Mouse (Mus musculus): ENCODE measurements at regions not wholly inside any gene's neighbourhood (a gene's known extent, or its start where the extent isn't known, plus 50 kb on each side); places are given as distances from the start of the nearest gene placed in this dataset.
A peak's percentile ranks its signal among the peaks of the same experiment; 100 is the strongest.

DNA sequence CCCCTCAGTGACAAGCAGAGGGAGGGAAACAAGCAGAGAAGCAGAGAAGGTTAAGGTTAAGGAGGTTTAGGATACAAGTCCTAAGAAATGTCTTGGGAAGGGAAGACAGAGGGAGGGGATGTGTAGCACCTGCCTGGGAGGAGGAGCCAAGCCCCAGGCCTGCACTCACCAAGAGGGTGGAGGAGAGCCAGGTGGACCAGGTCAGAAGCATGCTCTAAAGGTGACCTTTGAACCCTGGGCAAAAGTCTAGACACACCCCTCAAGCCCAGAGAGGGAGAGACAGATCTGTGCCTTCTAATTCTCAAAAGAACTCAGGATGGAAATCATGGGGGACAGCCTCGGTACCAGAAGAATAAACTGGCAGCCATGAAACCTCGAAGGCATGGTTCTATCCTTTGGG, 54.4 kb upstream of the Calm2 start:
- DNase-seq (ENCODE audit: low read depth, low spot score), result no peak

DNA sequence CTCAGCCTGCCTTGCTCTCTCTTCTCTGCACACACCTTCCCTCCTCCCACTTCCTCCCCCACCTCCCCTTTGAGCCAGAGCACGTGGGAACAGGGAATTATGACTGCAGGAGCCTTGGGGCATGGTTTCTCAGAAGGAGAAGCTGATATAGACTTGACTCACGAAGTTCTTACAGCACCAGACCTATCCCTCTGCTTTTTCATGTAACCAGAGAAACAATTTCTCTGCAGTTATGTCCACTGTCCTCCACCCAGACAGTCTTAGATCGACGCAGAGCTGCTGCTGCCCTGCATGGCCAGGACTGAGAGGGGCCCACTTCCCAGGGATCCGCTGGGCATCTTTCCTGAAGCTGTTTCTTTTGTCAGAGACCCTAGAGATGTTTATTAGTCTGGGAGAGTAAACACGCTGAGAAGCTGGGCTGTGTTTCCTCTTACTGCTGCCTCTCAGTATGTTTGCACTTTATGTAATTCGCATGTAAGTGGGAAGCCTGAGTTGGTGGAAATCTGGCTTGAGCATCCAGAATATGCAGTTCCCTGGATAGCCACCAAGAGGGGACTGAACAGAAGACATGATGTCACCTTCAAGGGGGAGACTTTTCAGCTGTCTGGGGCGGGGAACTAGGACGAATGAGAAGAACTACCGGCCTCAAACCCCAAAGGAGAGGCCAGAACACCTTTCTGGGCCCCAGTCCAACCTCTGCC, 55.1 kb upstream of the Calm2 start:
- no peak for DNase-seq (ENCODE audit: low read depth, low spot score)

DNA sequence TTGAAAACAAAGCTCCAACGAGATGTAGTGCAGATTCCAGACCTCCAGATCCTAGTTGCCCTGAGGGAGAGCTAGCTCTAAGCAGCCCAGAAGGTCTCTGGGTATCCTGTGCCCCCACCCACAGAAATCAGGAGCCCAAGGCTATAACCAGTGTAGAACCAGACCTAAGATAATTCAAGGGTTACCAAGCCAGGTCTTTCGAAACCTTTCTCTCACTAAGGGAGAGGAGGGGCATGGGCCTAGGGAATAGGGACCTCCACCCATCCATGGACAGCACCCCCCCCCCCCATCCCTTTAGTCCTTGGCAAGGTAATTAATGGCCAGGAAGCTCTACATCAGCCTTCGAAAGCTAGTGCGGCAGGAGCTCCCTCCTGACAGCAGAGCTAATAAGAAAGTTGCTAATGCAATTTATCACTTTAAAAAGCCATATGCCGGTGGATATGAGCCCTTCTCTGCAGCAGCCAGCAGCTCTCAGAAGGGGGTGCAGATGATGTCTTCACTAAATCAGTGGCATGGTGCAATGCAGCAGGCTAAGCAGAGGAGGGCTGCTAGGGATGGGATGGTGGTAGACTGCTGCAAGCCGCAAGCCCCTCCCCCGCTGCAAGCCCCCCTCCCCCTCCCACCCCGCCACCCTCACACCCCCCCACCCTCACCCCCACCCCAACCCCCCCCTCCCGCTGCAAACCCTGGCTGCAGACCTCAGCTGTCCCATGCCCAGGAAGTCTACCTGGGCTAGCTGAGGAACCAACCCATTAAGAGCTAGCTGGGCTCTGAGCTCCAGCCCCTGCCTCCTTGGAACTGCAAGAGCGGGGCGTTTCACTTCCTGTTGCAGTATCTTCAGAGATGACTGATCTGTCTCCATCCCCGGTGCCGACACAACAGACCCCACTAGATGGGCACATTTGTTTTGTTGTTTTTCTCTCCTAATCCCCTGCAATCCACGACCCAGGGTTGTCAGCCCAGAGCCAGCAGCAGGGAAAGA, 55.9 kb upstream of the Calm2 start:
- peak; percentile 69 for DNase-seq (ENCODE audit: low read depth, low spot score)

DNA sequence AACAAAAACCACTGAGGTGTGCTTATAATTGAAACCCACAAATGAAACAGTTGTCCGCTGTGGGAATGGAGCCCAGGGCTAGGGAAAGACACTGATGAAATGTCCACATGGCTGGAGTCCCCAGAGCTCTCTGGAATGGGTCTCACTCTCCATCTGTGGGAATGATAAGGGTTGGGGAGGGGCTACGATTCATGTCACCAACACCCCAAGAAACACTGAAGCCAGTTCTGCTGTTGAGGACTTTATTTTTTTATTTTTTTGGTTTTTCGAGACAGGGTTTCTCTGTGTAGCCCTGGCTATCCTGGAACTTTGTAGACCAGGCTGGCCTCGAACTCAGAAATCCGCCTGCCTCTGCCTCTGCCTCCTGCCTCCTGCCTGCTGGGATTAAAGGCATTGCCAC, 56.8 kb upstream of the Calm2 start:
- DNase-seq (ENCODE audit: low read depth, low spot score), result no peak

DNA sequence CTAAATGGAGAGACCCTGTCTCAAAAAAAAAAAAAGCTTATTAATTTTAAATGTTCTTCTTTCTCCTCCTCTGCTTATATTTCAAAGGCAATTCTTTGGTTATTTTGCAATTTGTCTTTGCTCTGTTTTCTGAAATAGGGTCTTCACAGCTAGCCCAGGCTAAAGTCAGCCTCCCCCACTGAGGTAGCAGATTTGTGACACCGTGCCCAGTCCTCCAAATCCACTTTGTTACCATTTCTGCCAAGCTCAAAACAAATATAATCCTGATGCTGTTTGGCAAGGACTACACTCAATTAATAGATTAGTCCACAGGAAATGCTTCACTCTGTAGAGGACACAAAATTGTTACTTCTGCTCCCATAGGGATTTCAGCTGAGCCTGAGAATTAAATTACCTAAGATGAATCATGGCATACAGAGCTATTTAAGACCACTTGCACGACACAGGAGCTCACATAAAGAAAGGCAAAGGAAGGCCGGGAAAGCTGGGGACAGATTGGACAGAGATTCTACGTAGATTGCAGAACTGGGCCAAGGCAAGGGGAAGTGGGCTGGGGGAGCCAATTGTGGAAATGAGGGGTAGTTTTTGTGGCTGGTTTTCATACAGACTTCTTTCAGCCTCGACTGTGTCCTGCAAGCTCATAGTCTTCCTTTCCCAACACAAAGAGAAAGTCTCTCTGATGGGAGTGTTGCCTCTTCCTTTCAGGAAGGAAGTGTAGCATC, 58.4 kb upstream of the Calm2 start:
- DNase-seq (ENCODE audit: low read depth, low spot score), result no peak

DNA sequence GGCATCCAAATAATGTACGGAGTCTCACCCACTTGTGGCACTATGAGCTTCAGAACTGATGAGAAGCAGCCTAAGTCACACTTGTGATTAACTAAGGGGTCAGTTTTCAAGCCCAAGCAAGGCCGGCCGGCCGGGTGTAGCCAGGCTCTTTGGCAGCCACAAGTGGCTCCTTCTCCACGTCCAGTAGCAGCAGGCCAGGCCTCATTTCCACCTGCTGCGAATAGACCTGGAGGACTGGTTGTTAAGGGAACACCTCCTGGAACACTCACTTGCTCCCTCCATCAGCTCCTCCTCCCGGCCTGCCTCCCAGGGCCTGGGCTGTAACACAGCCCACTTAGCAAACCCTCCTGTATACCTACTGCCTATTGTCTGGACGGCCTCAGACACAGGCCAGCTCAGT, 61.1 kb upstream of the Calm2 start:
- no peak for DNase-seq (ENCODE audit: low read depth, low spot score)

DNA sequence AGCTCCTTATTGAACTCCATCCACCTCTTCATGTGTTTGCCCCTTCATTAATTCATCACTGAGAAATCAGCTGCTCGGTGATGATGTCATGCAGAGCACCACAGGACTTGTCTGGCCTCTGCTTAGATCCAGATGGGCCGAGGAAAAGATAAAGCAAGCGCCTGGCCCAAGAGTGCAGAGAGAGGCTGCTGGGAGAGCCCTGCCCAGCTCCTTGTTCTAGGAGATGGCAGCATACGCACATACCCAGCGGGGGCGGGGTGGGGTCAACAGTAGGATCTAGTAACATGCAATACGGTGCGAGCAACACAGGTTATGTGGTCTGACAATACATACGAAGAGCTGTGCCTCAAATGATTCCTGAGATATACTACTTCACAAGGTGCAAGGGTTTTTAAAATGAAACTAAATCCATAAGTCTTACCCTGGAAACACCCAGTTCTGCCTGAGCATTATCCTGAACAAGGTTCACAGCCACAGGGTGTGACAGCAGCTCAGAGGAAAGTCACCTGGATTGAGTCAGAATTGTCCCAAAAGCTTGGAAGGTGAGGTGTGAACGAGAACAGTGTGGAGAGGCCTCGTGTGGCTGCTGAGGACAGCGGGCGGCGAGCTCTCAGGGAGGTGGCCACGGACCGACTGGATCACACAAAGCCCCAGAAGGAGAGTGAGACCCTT, 62.0 kb upstream of the Calm2 start:
- DNase-seq (ENCODE audit: low read depth, low spot score), result no peak

DNA sequence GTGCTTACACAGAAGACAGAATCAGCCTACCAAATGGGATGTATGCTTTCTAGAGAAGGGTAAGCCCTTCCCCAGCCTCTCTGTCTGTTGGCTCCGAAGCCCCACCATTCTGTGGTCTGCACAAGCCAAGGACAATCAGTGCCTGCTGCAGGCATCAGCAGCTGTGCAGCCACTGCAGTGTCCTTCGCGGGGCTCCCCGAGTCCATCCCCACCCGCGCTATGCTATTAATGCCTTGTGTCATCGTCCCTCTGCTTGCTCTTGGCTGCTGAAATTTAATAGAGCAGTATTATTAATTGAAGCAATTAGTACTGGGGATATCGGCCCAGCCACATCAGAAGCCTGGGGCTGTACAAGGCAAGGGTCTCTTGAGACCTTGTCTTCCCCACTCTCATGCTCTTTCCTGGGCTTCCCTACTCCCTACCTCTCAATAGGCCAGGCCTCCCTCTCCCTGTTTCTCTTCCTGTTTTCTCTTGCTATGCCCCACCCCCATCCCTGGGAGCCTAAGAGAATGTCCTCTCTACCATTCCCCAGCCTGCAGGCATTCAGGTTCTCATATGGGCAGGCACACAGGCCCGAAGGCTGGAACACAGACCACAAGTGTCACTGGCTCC, 65.4 kb upstream of the Calm2 start:
- no peak for DNase-seq (ENCODE audit: low read depth, low spot score)

DNA sequence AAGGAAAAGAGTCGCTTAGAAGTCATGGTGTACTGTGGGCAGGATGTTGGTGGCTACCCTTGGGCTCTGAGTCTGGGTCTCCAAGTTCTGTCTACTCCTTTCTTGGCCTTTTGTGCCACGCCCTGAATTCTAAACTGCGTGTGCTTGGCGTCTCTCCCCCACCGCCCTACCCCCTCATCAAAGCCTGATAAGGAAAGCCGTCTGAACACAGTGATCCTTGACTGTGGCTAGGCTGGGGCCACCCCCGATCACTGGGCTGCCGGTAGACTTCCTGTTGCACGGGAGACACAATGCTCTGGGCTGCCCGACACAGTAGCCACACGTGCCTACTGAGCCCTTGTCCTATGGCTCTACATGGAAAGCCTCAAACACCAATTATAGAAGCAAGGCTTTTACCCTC, 67.1 kb upstream of the Calm2 start:
- DNase-seq (ENCODE audit: low read depth, low spot score), result no peak

DNA sequence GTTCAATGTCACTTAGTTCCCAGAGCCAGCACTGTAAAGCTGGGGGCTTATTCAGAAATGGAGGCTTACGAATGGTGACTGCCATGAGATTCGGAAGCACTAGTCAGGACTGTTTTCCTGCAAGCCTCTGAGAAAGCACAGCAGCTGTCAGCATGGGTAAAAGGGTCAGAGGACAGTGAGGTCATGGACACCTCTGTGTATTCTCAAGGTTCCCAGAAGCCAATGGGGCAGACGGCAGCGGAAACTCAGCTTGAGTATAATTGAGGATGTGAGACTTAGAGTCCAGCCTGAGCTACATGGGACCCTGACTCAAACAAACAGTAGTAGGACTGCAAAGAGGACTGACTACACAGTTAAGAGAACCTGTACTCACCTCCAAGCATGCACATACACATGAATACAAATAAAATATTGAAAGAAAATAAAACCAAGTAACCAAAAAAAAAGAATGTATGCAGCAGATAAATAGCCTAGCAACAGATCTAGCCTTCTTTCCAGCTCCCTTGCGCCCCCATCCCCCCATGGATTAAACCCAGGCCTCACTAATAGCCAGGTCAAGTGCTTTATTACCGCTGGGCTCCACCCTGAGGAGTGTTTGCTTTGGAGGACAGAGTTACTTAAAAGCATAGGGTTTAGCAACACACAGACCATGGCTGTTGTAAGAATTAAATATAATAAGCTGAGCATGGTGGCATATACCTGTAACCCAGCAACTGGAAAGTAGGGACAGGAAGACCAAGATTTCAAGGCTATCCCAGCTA, 67.8 kb upstream of the Calm2 start:
- DNase-seq (ENCODE audit: low read depth, low spot score), result no peak

DNA sequence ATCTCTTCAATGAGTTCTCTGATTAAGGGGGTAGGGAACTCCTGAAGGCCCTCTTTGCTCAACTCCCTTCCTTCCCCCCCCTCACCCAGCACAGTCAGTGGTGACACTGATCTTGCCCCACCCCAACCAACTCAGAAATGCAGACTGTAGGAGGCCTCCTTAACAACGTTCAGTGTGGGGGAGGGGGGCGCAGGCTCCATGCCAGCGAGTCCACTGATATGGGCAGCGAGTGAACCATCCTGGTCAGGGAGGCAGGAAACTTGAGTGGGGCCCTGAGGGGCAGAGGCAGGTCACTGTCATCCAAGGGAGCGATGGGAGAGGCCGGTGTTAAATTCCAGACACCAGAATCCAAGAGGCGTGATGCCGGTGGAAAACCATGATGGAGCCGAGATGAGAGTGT, 70.5 kb upstream of the Calm2 start:
- no peak for DNase-seq (ENCODE audit: low read depth, low spot score)

DNA sequence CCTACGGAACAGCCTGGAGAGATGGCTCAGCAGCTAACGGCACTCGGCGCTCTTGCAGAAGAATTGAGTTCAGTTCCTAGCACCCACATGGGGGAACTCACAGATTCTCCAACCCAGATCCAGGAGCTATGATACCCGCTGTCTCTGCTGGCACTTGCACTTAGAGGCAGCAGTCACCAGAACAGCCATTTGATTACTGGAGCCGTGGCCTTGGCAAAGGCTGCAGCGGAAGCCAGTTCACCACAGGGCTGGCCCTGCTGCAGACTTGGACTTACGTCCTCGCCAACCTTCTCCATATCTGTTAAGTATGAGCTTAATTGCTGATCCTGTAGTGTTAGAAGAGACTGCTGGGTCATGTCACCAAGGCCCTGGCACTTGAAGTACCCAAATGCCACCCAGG, 72.7 kb upstream of the Calm2 start:
- DNase-seq (ENCODE audit: low read depth, low spot score), result no peak

DNA sequence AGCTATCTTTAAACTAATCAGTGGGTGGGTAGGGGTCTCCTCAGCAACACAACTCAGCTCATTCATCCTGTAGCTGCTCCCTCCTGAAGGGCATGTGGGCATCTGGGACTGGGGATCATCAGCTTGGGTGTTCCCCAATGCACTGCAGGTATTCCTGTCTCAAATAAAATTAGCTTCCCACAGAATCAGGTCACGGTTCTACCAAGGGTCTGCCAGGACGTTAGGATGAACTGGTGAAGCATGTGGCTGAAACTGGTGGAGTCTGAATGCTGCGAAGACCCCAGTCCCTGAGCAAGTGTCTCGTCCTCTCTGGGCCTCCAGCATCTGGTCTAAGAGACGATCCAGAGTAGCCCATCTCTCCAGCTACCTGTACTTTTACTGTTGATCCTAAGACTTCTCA, 74.1 kb upstream of the Calm2 start:
- DNase-seq (ENCODE audit: low read depth, low spot score), result no peak

DNA sequence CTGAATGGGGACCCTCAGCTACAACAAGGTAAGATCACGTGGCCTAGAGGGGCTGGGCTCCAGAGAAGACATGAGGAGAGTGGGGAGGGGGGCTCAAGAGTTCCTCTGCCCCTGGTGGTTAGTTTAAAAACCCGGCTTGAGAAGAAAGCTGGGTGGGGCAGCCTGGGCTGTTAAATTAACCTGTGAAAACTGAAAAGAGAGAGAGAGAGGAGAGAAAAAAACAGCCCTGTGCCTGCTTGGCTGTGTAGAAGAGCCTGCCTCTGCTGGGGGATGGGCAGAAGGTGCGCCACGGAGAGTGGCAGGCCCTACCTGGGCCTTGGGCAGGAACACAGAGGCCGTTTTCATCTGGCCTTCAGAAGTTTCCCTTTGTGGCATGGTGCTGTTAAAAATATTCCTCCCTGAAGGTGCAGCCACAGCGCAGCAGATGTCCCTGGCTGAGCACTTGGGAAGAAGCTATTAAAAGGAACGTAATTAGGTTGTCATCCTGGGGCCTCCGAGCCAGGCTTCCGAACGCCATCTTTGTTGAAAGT, 75.0 kb upstream of the Calm2 start:
- DNase-seq (ENCODE audit: low read depth, low spot score), result no peak

DNA sequence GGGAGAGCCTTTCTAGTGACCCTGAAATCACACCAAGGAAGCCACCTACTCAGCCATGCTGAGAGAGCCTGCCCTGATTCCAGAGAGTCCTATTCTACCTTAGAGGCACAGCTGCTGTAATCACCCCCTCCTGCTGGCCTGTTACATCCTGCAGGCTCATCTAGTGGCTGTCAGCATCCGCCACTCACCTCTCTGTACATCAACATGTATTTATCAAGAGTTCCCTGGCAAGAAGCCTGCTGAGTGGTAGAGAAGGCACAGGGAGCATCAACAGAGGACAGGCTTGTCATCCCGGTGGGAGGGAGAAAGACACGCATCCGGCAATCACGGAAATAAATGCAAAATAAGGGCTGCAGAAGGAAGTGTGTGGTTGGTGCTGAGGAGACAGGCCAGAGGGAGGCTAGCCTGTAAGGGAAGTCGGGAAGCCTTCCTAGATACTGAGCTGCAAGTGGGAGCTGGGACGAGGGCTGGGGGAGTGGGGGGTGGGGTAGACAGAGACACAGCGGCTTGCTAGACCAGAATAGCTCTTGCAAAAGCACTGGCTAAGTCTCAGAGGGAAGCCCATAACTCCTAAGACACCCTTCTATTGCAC, 75.9 kb upstream of the Calm2 start:
- no peak for DNase-seq (ENCODE audit: low read depth, low spot score)

DNA sequence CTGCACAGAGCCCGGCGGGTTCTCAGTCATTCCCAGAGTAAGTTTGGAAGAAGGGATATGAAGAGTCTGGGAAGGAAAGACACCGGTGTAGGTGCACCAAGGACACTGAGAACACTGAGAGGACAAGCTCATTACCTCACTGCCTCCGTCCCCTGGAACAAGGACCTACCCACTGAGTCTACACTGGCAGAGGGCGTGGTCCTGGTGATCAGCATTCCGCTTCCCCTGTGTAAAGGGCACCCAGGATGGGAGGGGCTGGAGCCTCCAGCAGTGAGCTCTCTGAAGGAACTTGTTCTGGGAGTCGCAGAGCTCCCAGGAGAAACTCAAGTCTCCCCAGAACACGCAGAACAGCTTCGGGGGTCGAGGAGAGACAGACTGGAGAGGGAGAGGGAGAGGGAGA, 76.9 kb upstream of the Calm2 start:
- DNase-seq (ENCODE audit: low read depth, low spot score), result no peak

DNA sequence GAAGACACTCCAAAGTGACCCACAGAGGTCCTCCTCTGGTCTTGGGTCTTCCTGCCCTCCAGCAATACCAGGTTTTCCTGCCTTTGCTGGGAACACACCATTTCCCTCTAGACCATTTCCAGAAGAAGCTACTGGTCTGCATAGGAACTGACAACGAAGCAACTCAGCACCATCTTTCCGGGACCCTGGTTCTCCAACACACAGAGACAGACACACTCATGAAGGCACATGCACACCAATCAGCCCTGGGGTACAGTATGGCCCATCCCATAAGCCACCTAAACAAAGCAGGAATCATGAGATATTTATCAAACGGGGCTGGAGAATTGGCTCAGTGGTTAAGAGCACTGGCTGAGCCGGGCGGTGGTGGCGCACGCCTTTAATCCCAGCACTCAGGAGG, 80.4 kb upstream of the Calm2 start:
- no peak for DNase-seq (ENCODE audit: low read depth, low spot score)

DNA sequence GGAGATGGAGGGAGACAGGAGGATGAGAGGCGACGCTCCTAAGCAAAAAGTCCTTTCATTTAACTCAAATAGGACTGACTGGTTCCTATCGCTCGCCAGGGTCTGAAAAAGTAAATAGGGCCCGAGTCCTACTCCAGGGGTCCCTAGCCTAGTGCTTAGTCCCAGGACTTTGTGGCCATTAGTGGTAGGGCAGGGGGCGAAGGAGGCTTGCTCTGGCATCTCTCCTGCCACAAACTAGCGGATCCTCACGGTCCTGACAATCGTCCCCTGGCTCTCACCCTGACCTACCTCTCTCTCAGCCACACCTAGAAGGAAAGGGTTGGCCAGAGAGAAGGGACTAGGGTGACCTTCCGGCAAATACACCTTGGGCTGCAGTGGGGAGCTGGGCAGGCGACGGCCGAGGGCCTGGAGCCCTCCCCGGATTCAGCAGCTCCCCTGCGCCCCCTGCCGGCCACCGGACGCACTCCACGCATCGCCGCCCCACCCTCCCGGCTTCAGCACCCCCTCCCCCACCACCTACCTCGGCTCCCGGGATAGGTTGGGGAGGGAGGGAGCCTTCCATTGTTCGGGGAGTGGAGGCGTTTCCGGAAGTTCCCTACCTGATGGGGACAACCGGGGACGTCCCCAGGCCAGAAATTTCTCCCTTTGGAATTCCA, 83.6 kb upstream of the Calm2 start:
- peak; percentile 64 for DNase-seq (ENCODE audit: low read depth, low spot score)

DNA sequence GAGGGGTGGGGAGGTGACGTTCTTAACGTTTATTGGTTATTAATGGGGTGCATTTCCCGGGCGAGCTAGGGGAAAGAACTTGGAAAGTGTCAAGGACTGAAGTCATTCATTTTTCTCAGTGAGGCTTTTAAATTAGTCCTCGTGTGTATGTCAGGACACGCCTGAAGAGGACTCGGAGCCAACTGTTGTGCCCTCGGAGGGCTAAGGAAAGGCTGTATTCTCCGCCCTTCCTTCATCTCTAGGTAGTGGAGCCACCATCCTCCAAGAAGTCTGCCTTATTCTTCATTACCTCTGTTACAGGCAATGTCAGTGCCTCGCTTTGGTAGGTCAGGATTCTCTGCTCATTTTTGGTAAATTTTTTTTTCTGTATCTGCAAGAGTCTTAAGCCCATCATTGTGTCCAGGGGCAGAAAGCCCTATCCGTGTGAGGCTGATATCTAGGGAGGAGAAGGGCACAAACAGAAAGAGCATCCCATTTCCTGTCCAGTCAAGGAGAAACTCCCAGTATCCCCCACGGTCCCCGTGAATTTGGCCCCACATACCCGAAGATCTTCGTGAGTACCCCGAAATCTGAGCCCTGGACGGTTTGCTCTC, 84.2 kb upstream of the Calm2 start:
- DNase-seq (ENCODE audit: low read depth, low spot score), result no peak

Measured in A20 (cell line).